Mouse (Mus musculus) kidney, postnatal 14 days (tissue): Measurements from ENCODE around the gene 2610001J05Rik.
"Not testable (repeated sequence)": the region's sequence is repeated elsewhere in the genome, so short reads cannot be mapped to it uniquely, and the experiment has no call there.

Experiments used
- DNase-seq: peaks from one replicate; pipeline ENCODE4 v3.0.0; 2022; ENCODE audit warnings: mixed read lengths

Gene 2610001J05Rik

DNA sequence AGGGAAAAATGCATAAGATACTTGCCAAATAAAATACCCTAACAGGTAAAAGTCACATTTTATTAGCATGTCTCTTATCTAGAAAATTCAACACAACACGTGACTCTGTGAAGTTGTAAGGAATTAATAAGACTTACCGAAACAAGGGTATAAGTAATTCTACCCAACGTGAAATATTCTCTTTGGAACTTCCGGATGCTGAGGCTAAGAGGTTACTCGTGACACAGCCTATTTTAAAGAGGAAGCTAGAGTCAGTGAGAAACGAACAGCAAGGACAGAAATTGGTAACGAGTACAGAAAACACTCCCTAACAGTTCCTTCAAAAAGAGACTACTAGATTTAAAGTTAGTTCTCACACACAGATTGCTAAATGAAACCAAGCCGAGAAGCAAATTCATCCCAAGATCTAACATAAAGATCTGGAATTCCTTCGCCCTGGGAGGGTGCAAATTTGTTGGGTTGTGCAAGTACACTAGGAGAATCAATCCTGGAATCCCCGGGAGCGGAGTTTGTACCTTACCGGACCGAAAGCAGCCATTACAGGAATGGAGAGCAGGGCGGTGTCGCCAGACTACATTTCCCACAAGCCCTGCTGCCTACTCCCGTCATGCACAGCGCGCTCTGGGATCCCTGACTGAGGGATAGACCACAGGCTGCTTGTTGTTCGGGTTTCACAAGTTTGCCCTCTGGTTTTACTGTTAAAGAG lies at the start of gene 2610001J05Rik:
TSS of gene 2610001J05Rik (minus strand) at position 600 of the 706 bp plus-strand sequence.
- DNase-seq, result peak; percentile 94

DNA sequence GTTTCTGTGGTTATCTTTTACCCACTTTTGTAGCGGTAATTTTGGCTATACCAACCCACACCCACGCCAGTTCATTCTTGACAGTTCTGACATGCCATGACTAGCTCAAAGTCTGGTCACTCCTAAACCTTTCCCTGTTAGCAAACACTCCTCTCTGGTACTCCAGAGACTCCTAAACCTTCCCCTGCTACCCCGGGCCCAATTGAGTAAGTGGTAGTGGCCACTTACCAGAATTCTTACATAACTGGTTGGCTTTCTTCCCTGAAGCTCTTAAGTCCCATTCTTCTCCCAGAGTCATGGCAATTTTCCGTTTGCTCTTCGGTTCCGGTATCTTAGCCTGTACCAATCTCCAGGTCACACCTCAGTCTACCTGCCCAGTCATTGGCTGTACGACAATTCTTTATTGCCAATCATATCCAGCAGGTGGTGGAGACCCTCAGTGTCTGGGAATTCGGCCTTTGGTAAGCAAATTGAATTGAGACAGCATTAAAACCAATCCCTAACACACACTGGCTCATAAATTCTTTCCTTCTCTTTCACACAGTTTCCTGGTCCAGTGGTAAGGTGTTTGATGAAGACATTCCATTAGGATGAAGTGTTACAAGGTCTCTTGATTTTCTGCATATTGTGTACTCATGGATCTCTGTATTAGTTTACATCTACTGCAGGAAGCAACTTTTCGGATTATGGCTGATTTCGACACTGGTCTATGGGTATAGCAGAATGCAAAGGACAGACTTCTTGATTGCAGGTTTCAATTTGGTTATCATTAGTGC lies 38.6 kb upstream of the 2610001J05Rik start:
- DNase-seq, result no peak

DNA sequence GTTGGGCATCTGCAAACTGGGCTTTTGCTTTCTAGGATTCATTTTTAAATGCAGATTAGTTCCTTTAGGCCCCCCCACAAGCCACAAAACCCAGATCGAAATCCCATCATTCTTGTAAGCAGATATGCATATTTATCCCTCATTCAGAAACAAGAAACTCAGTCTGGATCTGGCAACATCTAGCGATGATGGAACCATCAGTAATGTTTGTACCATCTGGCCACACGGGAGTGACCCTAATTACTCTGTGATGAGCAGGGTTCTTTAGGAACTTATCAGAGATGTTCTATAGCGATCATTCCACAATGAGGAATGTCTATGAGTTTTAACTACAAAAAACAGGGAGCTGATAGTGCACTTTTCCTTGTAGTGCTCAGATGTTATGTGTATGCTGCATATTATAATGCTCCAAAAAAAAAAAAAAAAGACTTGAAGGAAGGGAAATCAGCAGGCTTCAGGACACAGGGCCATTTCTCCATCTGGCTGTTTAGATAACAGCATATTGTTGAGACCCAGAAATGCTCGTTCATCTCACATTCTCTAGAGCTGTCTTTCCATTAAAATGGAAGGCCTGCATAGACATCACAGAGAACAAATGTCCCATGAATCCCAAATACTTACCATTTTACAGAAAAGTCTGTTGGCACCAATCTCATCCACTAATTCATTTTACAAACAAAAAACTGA lies 31.8 kb upstream of the 2610001J05Rik start:
- no peak for DNase-seq

DNA sequence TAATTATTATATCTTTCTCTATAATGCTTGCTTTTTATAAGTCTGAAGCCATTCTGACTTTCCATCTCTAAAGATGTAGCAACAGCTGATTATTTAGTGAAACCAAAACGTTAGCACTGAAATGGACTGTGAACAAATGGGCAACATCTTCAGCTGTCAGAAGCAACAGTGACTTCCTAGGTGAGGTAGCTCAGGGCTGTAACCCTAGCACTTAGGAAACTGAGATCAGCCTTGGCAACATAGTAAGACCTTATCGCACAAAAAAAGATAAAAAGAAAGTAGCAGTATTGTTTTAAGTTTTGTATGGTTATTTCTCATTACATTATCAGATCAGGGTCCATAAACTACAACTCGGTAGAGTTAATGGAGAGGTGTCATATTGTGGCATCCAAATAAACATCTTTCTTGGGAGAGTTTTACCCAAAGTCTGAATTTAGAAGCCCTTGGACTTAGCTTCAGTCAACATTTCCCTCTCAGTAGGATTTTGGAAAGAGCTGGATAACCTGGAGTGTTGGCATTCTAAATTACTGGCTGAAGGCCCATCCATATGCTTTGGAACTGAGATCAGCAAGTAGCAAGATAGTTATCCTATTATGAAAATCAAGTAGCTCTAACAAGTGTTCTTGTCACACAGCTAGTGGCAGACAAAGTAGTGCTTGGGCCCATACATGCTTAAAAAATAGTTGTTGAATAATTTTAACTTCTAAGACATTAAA lies 13.7 kb upstream of the 2610001J05Rik start:
- DNase-seq, result no peak

DNA sequence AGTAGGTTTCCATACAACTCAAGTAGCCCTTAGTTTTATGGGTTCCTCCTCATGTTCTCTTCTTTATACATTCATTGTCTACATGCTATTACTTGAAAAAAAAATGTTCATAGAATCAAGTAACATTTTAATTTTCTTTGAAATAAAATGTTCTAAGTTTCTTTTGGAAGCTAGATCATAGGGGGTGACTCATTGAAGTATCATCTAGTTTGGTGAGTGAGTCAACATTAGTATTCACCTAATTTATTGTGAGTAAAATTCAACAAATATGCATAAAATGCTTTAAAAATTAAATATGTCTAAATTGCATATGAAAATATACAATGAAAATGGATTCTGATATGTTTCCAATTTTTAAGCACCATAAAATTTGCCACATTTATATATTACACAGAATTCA lies 11.6 kb upstream of the 2610001J05Rik start:
- no peak for DNase-seq

DNA sequence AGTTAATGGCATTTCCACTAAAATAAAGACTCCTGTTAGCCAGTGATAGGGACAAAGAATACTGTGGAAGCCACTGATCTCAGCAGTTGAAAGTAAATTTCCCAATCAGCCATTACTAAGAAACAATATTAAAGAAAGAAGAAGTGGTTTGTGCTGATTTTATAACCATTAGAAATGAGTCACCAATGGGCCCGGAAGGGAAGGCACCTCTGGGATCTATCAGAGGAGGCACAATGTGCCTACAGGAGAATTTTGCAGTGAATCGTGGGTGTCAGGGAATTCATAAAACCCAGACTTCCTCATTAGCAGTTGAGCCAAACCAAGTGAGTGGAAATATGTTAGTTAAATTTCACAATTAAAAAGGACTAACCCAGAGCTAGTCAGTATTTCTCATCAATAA lies 2.6 kb upstream of the 2610001J05Rik start:
- DNase-seq, result no peak

DNA sequence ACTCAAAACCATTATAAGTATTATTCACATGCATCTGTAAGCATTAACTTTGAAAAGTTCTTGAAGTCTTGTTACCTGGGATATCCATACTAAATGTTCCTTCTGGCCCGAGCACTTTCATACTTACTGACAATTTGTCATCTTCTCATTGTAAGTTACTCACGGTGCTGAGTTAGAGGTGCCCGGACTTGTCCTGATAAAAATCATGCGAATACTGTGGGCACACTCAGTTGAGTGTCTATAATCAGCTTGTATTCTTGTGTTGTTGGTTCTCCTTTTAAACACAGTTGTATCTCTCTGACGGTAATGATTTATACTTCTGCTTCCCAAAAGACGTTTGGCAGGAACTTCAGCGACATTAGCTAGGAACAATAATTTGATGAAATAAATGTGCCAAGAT lies 758 bp upstream of the 2610001J05Rik start:
- peak; percentile 5 for DNase-seq

DNA sequence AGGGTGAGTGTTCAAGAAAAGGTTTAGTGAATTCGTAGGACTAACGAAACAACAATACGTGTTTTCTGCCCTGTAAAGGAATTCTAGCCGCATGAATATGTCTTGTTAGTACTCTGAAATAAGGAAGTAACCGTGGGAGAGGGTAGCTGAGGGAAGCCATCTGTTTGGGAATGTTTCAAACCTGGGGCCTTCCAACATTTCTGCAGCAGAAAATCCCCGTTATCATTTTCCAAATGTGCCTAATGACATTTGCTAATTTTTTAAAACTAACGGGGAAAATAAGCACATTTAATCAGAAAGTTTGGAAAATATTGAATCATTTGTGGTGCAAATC lies 274 bp upstream of the 2610001J05Rik start:
- no peak for DNase-seq

DNA sequence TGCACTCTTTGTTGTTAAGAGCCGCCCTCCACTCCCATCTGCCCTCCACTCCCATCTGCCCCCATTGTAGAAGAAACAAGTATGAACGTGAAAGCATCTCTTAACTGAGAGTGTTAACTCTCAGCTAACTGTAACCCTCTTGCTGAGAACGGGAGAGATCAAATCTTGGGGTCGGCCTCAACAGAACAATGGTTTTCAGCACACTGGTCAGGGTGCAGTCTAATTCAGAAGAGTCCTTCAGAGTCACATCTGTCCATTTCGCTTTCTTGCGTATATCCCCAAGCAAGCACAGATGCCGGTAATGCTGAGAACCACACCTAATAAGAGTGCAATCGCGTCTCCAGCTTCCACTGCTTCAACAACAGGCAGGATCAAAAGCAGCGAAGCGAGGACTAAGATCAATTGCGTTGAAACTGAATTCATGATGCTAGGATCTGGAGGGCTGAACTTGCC lies 1.0 kb downstream of the 2610001J05Rik start:
- DNase-seq, result peak; percentile 3

DNA sequence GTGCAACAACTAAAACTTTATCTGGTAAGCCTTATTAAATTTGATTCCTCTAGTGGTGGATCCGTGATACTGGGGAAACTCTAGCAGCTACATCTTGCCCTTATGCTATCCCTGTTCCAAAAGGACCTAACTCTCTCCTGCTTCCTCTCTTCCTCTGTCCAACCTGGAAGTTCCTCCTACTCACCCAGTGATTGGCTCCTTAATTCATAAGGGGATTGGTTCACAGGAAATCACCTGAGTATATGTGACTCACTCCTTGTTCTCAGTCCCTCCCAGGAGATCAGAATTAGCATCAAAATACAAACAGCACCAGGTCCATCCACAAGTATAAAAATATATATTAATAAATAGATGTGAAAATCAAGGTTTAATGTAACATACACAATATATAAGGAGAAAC lies 10.7 kb downstream of the 2610001J05Rik start:
- no peak for DNase-seq

DNA sequence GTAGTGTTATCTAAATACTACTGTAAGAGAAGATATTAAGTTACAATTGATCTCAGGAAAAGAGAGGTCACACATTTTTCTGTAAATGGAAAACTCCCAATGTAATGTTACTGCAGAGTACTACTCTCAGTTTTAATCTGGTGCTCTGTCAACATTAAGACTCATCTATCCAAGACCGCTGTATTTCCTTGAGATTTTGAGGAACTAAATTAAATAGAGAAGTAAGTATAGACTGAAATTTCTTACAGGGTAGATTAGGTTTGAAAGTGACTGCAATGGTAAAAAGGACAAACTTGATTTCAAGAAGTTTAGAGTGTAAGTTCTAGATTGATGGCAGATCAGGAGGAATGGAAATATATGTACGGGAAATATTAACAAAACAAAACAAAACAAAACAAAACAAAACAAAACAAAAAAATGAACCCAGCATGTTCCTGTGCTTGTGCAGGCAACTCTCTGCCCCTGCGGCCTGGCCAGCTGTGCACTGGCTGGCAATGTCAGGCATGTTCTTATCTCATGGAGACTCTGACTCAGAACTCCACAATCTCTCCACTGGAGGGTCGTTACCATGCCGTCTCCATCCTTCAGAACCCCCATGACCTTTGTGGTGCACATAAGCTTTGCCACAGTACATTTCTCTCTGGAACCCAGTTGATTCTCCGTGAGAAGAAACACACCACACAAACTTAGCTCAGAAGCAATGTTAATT lies 11.3 kb downstream of the 2610001J05Rik start:
- DNase-seq, result no peak

DNA sequence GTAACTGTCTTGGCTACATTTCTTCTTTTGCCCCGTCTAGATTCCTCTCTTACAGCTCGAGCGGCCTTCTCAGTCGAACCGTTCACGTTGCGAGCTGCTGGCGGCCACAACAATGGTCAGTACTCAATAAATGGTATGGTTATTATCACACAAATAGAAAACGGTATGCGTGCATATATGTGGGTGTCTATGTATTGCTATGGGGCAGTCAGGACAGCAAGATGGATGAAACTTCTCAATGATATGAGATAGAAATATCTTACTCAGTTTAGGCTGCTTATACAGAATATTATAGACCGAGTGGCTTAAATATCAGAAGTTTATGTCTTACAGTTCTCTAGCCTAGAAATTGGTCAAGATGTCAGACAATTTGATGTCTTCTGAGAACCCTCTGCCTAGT lies 17.1 kb downstream of the 2610001J05Rik start:
- DNase-seq, result no peak

DNA sequence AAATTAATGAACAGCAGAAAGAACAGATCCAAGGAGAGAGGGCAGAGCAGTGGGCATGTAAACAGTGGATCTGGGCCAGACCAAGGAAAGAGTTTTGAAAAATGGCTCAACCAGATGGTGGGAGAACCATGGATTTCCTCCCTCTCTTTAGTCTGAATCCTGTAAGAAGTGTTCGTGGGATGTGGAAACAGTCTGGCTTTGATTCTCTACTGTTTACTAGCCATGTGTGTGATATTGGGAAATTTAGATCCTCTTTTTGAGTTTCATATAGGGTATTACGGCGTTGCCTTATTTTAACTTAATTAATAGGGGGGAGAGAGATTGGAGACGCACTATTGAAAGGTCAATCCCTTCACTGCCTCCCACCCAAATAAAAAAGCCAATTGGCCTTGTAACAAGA lies 18.1 kb downstream of the 2610001J05Rik start:
- DNase-seq, result no peak

DNA sequence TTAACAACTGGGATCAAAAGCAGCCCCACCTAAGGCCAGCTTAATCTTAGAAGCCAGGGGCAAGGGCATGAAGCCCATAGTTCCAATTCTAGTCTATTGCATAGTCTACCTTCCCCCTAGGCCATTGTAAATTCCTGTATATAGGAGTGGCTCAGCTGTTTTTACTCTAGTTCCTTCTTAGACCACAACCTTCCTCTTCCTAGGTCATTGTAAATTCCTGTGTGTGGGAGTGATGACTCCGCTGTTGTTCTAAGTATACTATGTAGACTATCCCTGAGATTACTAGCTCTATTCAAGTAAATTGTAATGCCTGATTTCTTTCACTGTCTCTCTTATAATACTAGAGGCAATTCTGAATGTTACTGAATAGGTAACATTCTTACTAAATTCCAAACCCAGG lies 25.3 kb downstream of the 2610001J05Rik start:
- not testable (repeated sequence) for DNase-seq

DNA sequence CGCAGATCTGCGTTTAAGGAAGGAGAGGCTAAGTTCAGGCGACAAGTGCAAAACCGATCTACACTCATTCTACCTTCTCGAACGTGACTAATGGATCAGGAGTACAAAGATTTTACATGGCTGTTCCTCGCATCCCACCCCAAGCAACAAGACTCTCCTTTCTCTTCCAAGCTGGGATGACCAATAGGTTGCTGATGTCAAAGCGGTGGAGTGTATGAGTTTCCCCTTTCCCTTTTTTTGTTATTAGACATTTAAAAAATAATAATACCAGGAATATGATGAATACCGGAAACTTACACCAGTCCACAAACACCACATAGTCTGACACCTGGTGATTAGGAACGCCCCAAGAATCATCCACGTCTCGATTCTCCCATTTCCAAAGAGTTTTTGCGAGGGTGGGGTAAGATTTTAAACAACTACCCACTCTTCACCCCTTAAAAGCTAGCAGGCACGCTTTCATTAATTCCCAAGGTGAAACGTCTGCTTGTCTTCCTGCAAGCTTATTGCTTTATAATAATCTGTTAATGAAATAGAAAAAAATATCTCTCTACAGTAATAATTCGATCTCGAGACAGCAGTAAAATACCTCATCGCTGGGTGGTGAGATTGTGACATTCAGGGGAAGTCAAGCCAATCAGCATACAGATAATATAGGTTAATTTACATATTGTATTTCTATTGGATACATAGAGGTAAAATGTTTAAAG lies 31.8 kb downstream of the 2610001J05Rik start, which contains the start of gene Gpr85:
TSS of gene Gpr85 (minus strand) at position 598 of the 710 bp plus-strand sequence.
- no peak for DNase-seq

DNA sequence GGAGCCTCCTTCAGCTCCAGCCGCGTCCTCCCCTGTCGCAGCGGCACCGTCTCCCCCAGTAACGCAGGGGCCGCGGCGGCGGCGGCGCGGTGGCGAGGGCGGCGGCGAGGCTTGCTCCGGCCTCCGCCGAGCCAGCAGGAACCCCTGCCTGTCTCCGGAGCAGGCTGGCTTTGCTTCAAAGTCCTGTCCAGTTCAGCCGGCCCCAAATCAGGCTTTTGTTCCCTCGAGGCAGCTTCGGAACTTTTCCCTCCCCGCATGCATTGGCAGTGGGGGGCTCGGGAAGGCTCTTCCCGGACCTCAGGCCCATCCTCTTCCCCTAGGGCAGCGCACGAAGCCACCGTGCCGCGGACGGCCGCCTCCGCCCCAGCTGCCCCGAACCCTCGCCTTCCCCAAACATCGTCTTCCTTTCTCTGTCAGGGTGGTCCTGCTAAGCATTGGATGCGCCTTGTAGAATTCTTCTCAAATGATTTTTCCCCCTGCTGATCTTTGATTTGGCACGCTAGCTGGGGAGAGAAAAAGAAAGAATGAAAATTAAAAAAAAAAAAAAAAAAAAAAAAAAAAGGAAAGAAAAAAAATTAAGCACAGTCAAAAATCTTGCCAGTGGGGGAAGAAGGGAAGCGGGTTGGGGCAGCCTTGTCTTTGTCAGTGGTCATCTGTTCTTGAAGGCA lies 32.5 kb downstream of the 2610001J05Rik start:
- peak; percentile 67 for DNase-seq

DNA sequence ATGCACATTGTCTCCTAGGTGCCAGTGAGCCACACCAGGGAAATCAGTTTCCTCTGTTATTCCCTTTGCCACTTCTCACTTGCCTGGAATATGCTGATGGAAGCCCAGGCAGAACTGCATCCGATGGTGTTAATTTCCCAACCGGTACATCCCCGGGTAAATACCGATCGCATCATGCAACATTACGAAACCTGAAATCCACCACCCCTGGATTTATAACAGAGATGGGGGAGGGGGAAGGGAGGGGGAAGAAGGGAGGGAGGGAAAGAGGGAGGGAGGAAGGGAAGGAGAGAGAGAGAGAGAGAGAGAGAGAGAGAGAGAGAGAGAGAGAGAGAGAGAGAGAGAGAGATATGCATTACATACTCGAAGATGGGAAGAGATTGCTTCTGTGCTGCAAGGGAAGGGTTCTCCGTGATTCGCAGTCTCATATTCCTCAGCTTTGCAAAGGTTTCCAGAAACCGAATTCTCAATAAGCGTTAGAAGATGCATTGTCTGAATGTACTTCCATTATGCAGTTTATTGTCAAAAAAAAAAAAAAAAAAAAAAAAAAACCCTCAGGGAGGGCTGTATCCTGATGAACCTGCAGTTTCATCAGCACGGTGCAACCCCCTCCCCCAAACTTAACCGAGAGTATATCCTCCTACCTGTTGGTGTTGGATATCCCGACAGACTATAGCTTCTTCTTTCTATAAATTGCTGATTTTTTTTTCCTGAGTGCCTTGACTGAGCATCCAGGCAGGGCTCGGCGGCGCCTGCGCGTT lies 33.2 kb downstream of the 2610001J05Rik start:
- no peak for DNase-seq

DNA sequence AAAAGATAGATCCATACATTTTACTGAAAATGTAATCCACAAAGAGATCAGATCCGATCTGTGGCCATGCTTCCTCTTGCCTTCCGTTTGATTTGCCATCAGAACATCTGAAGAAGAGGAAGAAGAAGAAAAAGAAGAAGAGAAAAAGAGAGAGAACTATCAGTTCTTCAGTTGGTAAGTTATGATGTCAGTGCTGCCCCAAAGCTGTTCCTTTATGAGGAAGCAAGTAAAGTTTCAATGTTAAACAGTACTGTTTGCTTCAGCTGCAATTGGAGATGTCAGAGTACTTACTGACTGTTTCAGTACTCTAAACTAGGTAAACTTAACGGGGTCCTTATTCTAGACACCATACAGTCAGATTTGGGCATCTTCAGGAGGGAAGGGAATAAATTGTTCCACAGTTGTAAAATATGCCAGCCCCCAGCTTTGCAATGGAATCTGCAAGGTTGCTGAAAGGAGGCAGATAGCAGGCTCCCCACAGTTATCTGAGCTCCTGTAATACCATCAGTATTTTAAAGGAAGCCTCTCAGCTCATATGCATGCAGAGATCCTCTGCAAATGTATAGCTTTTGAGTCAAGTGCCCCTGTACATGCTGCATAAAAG lies 34.2 kb downstream of the 2610001J05Rik start:
- DNase-seq, result no peak

DNA sequence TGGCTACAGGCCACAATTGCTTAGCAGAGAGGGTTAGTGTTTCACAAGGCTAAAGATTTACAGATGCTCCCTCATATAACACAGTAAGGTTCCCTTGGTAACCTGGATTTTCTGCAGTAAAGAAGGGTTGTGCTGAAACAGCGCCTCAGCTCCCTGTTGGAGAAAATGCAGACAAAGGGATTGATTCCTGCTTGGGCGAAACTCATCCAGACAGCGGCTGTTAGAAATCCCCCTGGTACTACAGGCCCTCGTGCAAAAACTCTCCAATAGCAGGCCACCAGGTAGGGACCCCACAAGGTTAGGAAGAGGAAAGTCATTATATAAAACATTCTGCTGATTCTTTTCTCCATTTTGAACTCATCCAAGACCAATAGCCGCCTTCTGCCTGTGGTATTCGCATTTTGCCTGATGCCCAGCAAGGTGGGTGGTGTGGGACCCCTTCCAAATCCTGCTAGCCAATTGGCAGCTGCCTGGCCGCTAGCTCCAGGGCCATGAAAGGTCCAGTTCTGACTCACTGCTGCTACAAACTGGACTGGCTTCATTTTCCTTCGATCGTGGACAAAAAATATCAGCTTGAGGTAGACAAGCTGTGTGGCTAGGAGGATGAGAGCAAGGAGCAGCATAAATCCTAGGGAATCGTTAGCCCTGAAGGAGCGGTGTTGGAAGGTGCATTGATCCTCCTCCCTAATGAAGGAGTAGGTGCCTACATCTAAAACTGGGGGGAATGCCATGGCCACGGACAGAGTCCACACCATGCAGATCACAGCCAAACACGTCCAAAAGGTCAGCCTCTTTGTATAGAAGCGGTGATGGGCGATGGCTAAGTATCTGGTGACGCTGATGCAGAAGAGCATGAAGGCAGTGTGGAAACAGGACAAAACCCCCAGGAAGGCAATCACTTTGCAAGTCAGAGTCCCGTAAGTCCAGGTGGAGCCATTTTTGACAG lies 35.3 kb downstream of the 2610001J05Rik start:
- no peak for DNase-seq
